Mouse (Mus musculus) neural tube, embryonic 11.5 days (tissue): ENCODE data around the gene Arhgap27. TPM values are rescaled to one million over a fixed set of nuclear protein-coding genes. Genes with fewer than 3 reads are reported as not detected.

Source experiments
- ATAC-seq: fragments of 200-750 bp; cut with Nextera tagmentation; 2 replicates; pipeline ENCODE4 v1.8.0; 2017; ENCODE audit warnings: moderate number of reproducible peaks, mild to moderate bottlenecking, moderate TSS enrichment, moderate library complexity; ENCODE audit not compliant: insufficient read depth, low FRiP score, low TSS enrichment
- DNase-seq: peaks from one replicate; pipeline ENCODE4 v3.0.0-alpha.2; 2015; ENCODE audit warnings: low spot score
- H3K27ac ChIP-seq: fragments of 300-500 bp; sonication (generic); 2 replicates; pipeline ENCODE4 v1.5.1; 2014; ENCODE audit warnings: low read depth, mild to moderate bottlenecking, low read length
- H3K27me3 ChIP-seq: fragments of 300-500 bp; sonication (generic); 2 replicates; pipeline ENCODE4 v1.6.1; 2014; ENCODE audit warnings: mild to moderate bottlenecking, low read length, mixed read lengths; ENCODE audit not compliant: control insufficient read depth, insufficient read depth
- H3K36me3 ChIP-seq: fragments of 300-500 bp; sonication (generic); 2 replicates; pipeline ENCODE4 v1.6.1; 2014; ENCODE audit warnings: mild to moderate bottlenecking, low read length, moderate library complexity, mixed read lengths; ENCODE audit not compliant: control insufficient read depth, insufficient read depth
- H3K4me1 ChIP-seq: fragments of 300-500 bp; sonication (generic); 2 replicates; pipeline ENCODE4 v1.6.1; 2014; ENCODE audit warnings: low read length, mixed read lengths; ENCODE audit not compliant: control insufficient read depth, insufficient read depth
- H3K4me2 ChIP-seq: fragments of 300-500 bp; sonication (generic); 2 replicates; pipeline ENCODE4 v1.6.1; 2014; ENCODE audit warnings: low read depth, mild to moderate bottlenecking, moderate library complexity
- H3K4me3 ChIP-seq: fragments of 300-500 bp; sonication (generic); 2 replicates; pipeline ENCODE4 v1.5.1; 2014; ENCODE audit warnings: low read depth, low read length
- H3K9ac ChIP-seq: fragments of 300-500 bp; sonication (generic); 2 replicates; pipeline ENCODE4 v1.6.1; 2014; ENCODE audit warnings: mild to moderate bottlenecking, low read length
- H3K9me3 ChIP-seq: fragments of 300-500 bp; sonication (generic); 2 replicates; pipeline ENCODE4 v1.6.1; 2016; ENCODE audit warnings: low read length; ENCODE audit not compliant: control insufficient read depth
- WGBS: fragments of 180-500 bp; shearing (Covaris S2); extraction: QIAGEN DNeasy Blood & Tissue Kit; methylation state at CpG from one replicate; pipeline ENCODE4 v1.1.7; 2014; 5-methylcytosine and 5-hydroxymethylcytosine counted together
- polyA plus RNA-seq: library from polyadenylated mRNA; unstranded; fragments of >200 nt; fragmentation: Nextera tagmentation; extraction: Ambion mirVana; gene quantifications from 2 replicates; pipeline ENCODE4 v1.2.1, GENCODE M21; 2014

The Arhgap27 gene
- polyA plus RNA-seq, 1 experiment from 2014 or later, result 4.5 TPM

- H3K27me3 ChIP-seq, result no peaks in the 10 kb centered on the region
- no peaks in the 10 kb centered on the region; the same call in 1 of the 2 replicates for H3K36me3 ChIP-seq
- H3K4me1 ChIP-seq, result no peaks in the 10 kb centered on the region
- no peaks in the 10 kb centered on the region for H3K9me3 ChIP-seq
- H3K4me2 ChIP-seq, result no peak overlapping the region
- ATAC-seq, result no peak
- H3K27ac ChIP-seq, result no peak overlapping the region
- H3K9ac ChIP-seq, result no peak overlapping the region
- DNase-seq, result no peak
- H3K4me3 ChIP-seq, result no peak overlapping the region
Observed at GRCm38 (mm10) chr11:103404618-103405017, 41.1 kb upstream of the Arhgap27 start.

- no peak for DNase-seq
- Histone ChIP-seq H3K27ac (no peak overlapping the region), H3K4me3 (no peak overlapping the region), H3K4me1 (no peaks in the 10 kb centered on the region), H3K9me3 (no peaks in the 10 kb centered on the region), H3K9ac (no peak overlapping the region), H3K36me3 (no peaks in the 10 kb centered on the region; the same call in 1 of the 2 replicates), H3K4me2 (no peak overlapping the region), H3K27me3 (no peaks in the 10 kb centered on the region)
- no peak for ATAC-seq
- whole genome bisulfite sequencing, result 75% methylated on average over 4 of the region's 4 CpGs
Observed at GRCm38 (mm10) chr11:103403776-103404175, 40.3 kb upstream of the Arhgap27 start.

- Histone ChIP-seq H3K4me2 (no peak overlapping the region), H3K4me3 (no peak overlapping the region), H3K36me3 (no peaks in the 10 kb centered on the region; the same call in 1 of the 2 replicates), H3K9ac (no peak overlapping the region), H3K9me3 (no peaks in the 10 kb centered on the region), H3K4me1 (no peaks in the 10 kb centered on the region), H3K27ac (no peak overlapping the region), H3K27me3 (no peaks in the 10 kb centered on the region)
- 91% methylated on average over 5 of the region's 5 CpGs for WGBS
- DNase-seq, result no peak
- no peak for ATAC-seq
Observed at GRCm38 (mm10) chr11:103402738-103403137, 39.2 kb upstream of the Arhgap27 start.

- no peak for ATAC-seq
- H3K27ac ChIP-seq, result no peak overlapping the region
- no peak overlapping the region for H3K4me2 ChIP-seq
- no peak overlapping the region for H3K9ac ChIP-seq
- no peaks in the 10 kb centered on the region for H3K4me1 ChIP-seq
- H3K4me3 ChIP-seq, result no peak overlapping the region
- H3K27me3 ChIP-seq, result no peaks in the 10 kb centered on the region
- no peak for DNase-seq
- H3K9me3 ChIP-seq, result no peaks in the 10 kb centered on the region
- H3K36me3 ChIP-seq, result no peaks in the 10 kb centered on the region; the same call in none of the 2 replicates
- 74% methylated on average over 2 of the region's 2 CpGs for WGBS
Observed at GRCm38 (mm10) chr11:103402198-103402597, 38.7 kb upstream of the Arhgap27 start.

GRCm38 (mm10) chr11:103399986-103400385 lies 36.5 kb upstream of the Arhgap27 start:
- Histone ChIP-seq H3K9ac (no peak overlapping the region), H3K27ac (no peak overlapping the region), H3K36me3 (peaks cover 10% of the 10 kb centered on the region), H3K4me2 (no peak overlapping the region), H3K4me1 (no peaks in the 10 kb centered on the region), H3K4me3 (no peak overlapping the region), H3K9me3 (no peaks in the 10 kb centered on the region), H3K27me3 (no peaks in the 10 kb centered on the region)
- ATAC-seq (no peak), DNase-seq (no peak)
- 94% methylated on average over 4 of the region's 4 CpGs for WGBS

GRCm38 (mm10) chr11:103399050-103399449 lies 35.6 kb upstream of the Arhgap27 start:
- peaks cover 10% of the 10 kb centered on the region for H3K36me3 ChIP-seq
- H3K9ac ChIP-seq, result no peak overlapping the region
- 93% methylated on average over 3 of the region's 3 CpGs for WGBS
- DNase-seq (no peak), ATAC-seq (no peak)
- H3K4me2 ChIP-seq, result no peak overlapping the region
- H3K9me3 ChIP-seq, result no peaks in the 10 kb centered on the region
- H3K27me3 ChIP-seq, result no peaks in the 10 kb centered on the region
- H3K27ac ChIP-seq, result no peak overlapping the region
- no peak overlapping the region for H3K4me3 ChIP-seq
- no peaks in the 10 kb centered on the region for H3K4me1 ChIP-seq

- H3K4me3 ChIP-seq, result no peak overlapping the region
- ATAC-seq, result no peak
- no peaks in the 10 kb centered on the region for H3K27me3 ChIP-seq
- no peaks in the 10 kb centered on the region for H3K4me1 ChIP-seq
- DNase-seq, result no peak
- H3K9me3 ChIP-seq, result no peaks in the 10 kb centered on the region
- 96% methylated on average over 4 of the region's 4 CpGs for WGBS
- no peak overlapping the region for H3K27ac ChIP-seq
- H3K36me3 ChIP-seq, result peaks cover 10% of the 10 kb centered on the region
- no peak overlapping the region for H3K9ac ChIP-seq
- H3K4me2 ChIP-seq, result no peak overlapping the region
Observed at GRCm38 (mm10) chr11:103396682-103397081, 33.2 kb upstream of the Arhgap27 start.

GRCm38 (mm10) chr11:103396236-103396635 lies 32.7 kb upstream of the Arhgap27 start:
- H3K4me3 ChIP-seq, result no peak overlapping the region
- H3K9me3 ChIP-seq, result no peaks in the 10 kb centered on the region
- H3K27ac ChIP-seq, result no peak overlapping the region
- no peaks in the 10 kb centered on the region for H3K4me1 ChIP-seq
- H3K27me3 ChIP-seq, result no peaks in the 10 kb centered on the region
- no peak overlapping the region for H3K4me2 ChIP-seq
- no peak for ATAC-seq
- 97% methylated on average over 4 of the region's 4 CpGs for WGBS
- no peak for DNase-seq
- H3K9ac ChIP-seq, result no peak overlapping the region
- H3K36me3 ChIP-seq, result peaks cover 10% of the 10 kb centered on the region

- Histone ChIP-seq H3K4me2 (no peak overlapping the region), H3K9ac (no peak overlapping the region), H3K27me3 (no peaks in the 10 kb centered on the region), H3K36me3 (peaks cover 10% of the 10 kb centered on the region), H3K4me1 (no peaks in the 10 kb centered on the region), H3K4me3 (no peak overlapping the region), H3K9me3 (no peaks in the 10 kb centered on the region), H3K27ac (no peak overlapping the region)
- DNase-seq (no peak), ATAC-seq (no peak)
- WGBS, result 89% methylated on average over 7 of the region's 7 CpGs
Observed at GRCm38 (mm10) chr11:103394604-103395003, 31.1 kb upstream of the Arhgap27 start.
